Mouse (Mus musculus) limb, embryonic 14.5 days (tissue): ENCODE results near the gene Mypn. TPM values are rescaled to one million over a fixed set of nuclear protein-coding genes. Genes with fewer than 3 reads are reported as not detected.

Experiments used
- ATAC-seq: fragments of 200-750 bp; cut with Nextera tagmentation; 2 replicates; pipeline ENCODE4 v1.8.0; 2017; ENCODE audit warnings: low read depth, moderate number of reproducible peaks, moderate TSS enrichment; ENCODE audit not compliant: low FRiP score
- DNase-seq: peaks from one replicate; pipeline ENCODE4 v3.0.0-alpha.2; 2015; ENCODE audit warnings: low spot score
- H3K27ac ChIP-seq: fragments of 300-500 bp; sonication (generic); replicated peaks from 2 replicates; pipeline ENCODE4 v1.5.1; 2014; ENCODE audit warnings: low read depth, mild to moderate bottlenecking, low read length, moderate library complexity, mixed read lengths
- H3K27me3 ChIP-seq: fragments of 300-500 bp; sonication (generic); 2 replicates; pipeline ENCODE4 v1.6.1; 2014; ENCODE audit warnings: low read length, mixed read lengths; ENCODE audit not compliant: control insufficient read depth, insufficient read depth
- H3K36me3 ChIP-seq: fragments of 300-500 bp; sonication (generic); 2 replicates; pipeline ENCODE4 v1.6.1; 2014; ENCODE audit warnings: mild to moderate bottlenecking, low read length, moderate library complexity, mixed read lengths; ENCODE audit not compliant: control insufficient read depth, insufficient read depth
- H3K4me1 ChIP-seq: fragments of 300-500 bp; sonication (generic); 2 replicates; pipeline ENCODE4 v1.6.1; 2014; ENCODE audit warnings: antibody characterized with exemption, low read length, mixed read lengths; ENCODE audit not compliant: control insufficient read depth, insufficient read depth
- H3K4me2 ChIP-seq: fragments of 300-500 bp; sonication (generic); replicated peaks from 2 replicates; pipeline ENCODE4 v1.6.1; 2014; ENCODE audit warnings: low read depth, mild to moderate bottlenecking, low read length, moderate library complexity; ENCODE audit not compliant: severe bottlenecking
- H3K4me3 ChIP-seq: fragments of 300-500 bp; sonication (generic); replicated peaks from 2 replicates; pipeline ENCODE4 v1.5.1; 2014; ENCODE audit warnings: low read length
- H3K9ac ChIP-seq: fragments of 300-500 bp; sonication (generic); 2 replicates; pipeline ENCODE4 v1.6.1; 2014; ENCODE audit warnings: mild to moderate bottlenecking, low read depth, low read length, moderate library complexity; ENCODE audit not compliant: severe bottlenecking
- H3K9me3 ChIP-seq: fragments of 300-500 bp; sonication (generic); 2 replicates; pipeline ENCODE4 v1.6.1; 2016; ENCODE audit warnings: low read length; ENCODE audit not compliant: control insufficient read depth
- POLR2A ChIP-seq: fragments of 200-500 bp; IDR thresholded peaks from 2 replicates; pipeline ENCODE4 v1.8.0; 2012; ENCODE audit warnings: inconsistent platforms, mild to moderate bottlenecking, moderate library complexity, borderline replicate concordance; ENCODE audit not compliant: insufficient read depth, insufficient read length; ENCODE audit errors: extremely low read depth
- WGBS: fragments of 180-500 bp; shearing (Covaris S2); extraction: QIAGEN DNeasy Blood & Tissue Kit; methylation state at CpG from one replicate; pipeline ENCODE4 v1.1.7; 2014; 5-methylcytosine and 5-hydroxymethylcytosine counted together
- polyA plus RNA-seq, 2 experiments: library from polyadenylated mRNA; depleted of rRNA in 1 of 2; stranded (reverse) in 1 of 2; unstranded in 1 of 2; fragments of >200 nt; fragmentation: Nextera tagmentation in 1 of 2; extraction: Ambion mirVana in 1 of 2; gene quantifications; 2 replicates each; pipeline versions ENCODE4 v1.2.1 to v1.2.3; 2012 to 2014

The Mypn gene
- polyA plus RNA-seq, 2 experiments = 4.8 to 5.4 TPM

DNA sequence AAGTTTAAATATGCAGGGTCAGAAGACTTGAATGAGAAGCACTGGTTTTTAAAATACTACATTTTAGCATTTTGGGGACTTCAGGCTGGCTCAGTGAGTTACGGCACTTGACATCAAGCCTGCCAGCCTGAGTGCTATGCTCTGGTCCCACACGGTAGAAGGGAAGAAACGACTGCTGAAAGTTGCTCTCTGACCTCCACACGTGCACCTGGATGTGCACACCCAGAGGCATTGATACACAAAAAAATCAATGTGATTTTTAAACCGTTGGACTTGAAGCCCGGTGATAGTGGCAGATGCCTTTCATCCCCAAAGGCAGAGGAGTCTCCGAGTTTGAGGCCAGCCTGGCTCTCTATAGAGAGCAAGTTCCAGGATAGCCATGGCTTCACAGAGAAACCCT, 111.8 kb downstream of the Mypn start:
- Histone ChIP-seq H3K27ac (no peak overlapping the region), H3K4me2 (no peak overlapping the region), H3K4me3 (no peak overlapping the region), H3K36me3 (no peaks in the 10 kb centered on the region), H3K9ac (no peak overlapping the region), H3K4me1 (no peaks in the 10 kb centered on the region), H3K9me3 (no peaks in the 10 kb centered on the region), H3K27me3 (0 out of 2 replicates have a peak, but pooled peaks cover 4% of the 10 kb centered on the region)
- TF ChIP-seq POLR2A = no peak
- DNase-seq = no peak
- ATAC-seq = no peak
- WGBS = 55% methylated on average over 7 of the region's 7 CpGs

- Histone ChIP-seq H3K4me2 (peak overlapping the region; percentile 44), H3K27me3 (0 out of 2 replicates have a peak, but pooled peaks cover 4% of the 10 kb centered on the region), H3K4me3 (peak overlapping the region; percentile 22), H3K27ac (no peak overlapping the region), H3K9me3 (no peaks in the 10 kb centered on the region), H3K36me3 (no peaks in the 10 kb centered on the region), H3K9ac (peak overlapping the region; percentile 43; the same call in 1 of the 2 replicates), H3K4me1 (no peaks in the 10 kb centered on the region)
- DNase-seq = no peak
- ATAC-seq = no peak
- WGBS = 8% methylated on average over 26 of the region's 26 CpGs
- no peak for TF ChIP-seq POLR2A
Observed at GRCm38 (mm10) chr10:63089758-63090571, 113.8 kb downstream of the Mypn start.

GRCm38 (mm10) chr10:63089103-63089757, 114.5 kb downstream of the Mypn start:
- peak overlapping the region; percentile 44 for H3K4me2 ChIP-seq
- H3K27ac ChIP-seq = no peak overlapping the region
- TF ChIP-seq POLR2A = no peak
- H3K4me1 ChIP-seq = no peaks in the 10 kb centered on the region
- H3K4me3 ChIP-seq = peak overlapping the region; percentile 22; the same call in 1 of the 2 replicates
- 0 out of 2 replicates have a peak, but pooled peaks cover 4% of the 10 kb centered on the region for H3K27me3 ChIP-seq
- no peak for DNase-seq
- no peaks in the 10 kb centered on the region for H3K36me3 ChIP-seq
- no peak for ATAC-seq
- H3K9ac ChIP-seq = peak overlapping the region; percentile 43; the same call in 1 of the 2 replicates
- H3K9me3 ChIP-seq = no peaks in the 10 kb centered on the region
- WGBS = 39% methylated on average over 8 of the region's 8 CpGs

GRCm38 (mm10) chr10:63086304-63086703, 117.4 kb downstream of the Mypn start:
- TF ChIP-seq POLR2A = no peak
- Histone ChIP-seq H3K27me3 (0 out of 2 replicates have a peak, but pooled peaks cover 4% of the 10 kb centered on the region), H3K4me2 (no peak overlapping the region), H3K27ac (no peak overlapping the region), H3K9me3 (no peaks in the 10 kb centered on the region), H3K36me3 (no peaks in the 10 kb centered on the region), H3K4me3 (no peak overlapping the region), H3K4me1 (no peaks in the 10 kb centered on the region), H3K9ac (no peak overlapping the region)
- DNase-seq (no peak), ATAC-seq (no peak)
- 80% methylated on average over 10 of the region's 10 CpGs for WGBS

DNA sequence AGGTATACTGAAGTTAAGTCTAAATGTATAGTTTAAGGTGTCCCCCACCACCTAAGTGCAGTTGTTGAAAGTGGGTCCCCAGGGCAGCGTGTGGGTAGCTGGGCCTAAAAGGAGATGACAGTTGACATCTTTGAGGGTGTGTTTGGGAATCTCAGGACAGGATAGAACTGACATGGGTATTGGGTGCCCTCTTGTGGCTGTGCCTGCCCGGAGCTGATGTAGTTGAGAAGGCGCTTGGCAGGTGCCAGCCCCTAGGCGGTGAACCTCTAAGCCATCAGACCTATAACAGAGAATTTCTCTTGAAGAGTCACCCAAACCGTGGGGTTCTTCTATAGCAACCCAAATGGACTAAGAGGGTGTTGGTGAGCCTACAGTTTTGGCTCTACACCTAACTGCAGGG, 137.8 kb downstream of the Mypn start:
- H3K9me3 ChIP-seq = no peaks in the 10 kb centered on the region
- H3K4me1 ChIP-seq = no peaks in the 10 kb centered on the region
- no peak overlapping the region for H3K4me3 ChIP-seq
- no peak for TF ChIP-seq POLR2A
- H3K27ac ChIP-seq = no peak overlapping the region
- ATAC-seq = peak; percentile 76
- no peaks in the 10 kb centered on the region for H3K36me3 ChIP-seq
- peak; percentile 79 for DNase-seq
- no peaks in the 10 kb centered on the region for H3K27me3 ChIP-seq
- WGBS = 3% methylated on average over 5 of the region's 5 CpGs
- H3K4me2 ChIP-seq = no peak overlapping the region
- H3K9ac ChIP-seq = no peak overlapping the region

Other genes with a start within 250 kb of the Mypn start
- 16.0 and 17.6 TPM in 2 replicates for gene Rufy2, start 223.7 kb downstream of the Mypn start, polyA plus RNA-seq (2012; rRNA removed)
- 25.9 and 28.2 TPM in 2 replicates for gene Rufy2, start 223.7 kb downstream of the Mypn start, polyA plus RNA-seq (2014; fragmentation: Nextera tagmentation; extraction: Ambion mirVana)
- gene Hnrnph3, start 179.7 kb downstream of the Mypn start, polyA plus RNA-seq (2012; rRNA removed) = 94.5 and 119 TPM in 2 replicates
- gene Hnrnph3, start 179.7 kb downstream of the Mypn start, polyA plus RNA-seq (2014; fragmentation: Nextera tagmentation; extraction: Ambion mirVana) = 54.9 and 71.5 TPM in 2 replicates
- 2.1 and 2.8 TPM in 2 replicates for gene Pbld2, start 179.6 kb downstream of the Mypn start, polyA plus RNA-seq (2012; rRNA removed)
- 0.52 and 0.64 TPM in 2 replicates for gene Pbld2, start 179.6 kb downstream of the Mypn start, polyA plus RNA-seq (2014; fragmentation: Nextera tagmentation; extraction: Ambion mirVana)
- 0.17 and 0.23 TPM in 2 replicates for gene Pbld1, start 143.8 kb downstream of the Mypn start, polyA plus RNA-seq (2012; rRNA removed)
- 0.78 and 1.1 TPM in 2 replicates for gene Pbld1, start 143.8 kb downstream of the Mypn start, polyA plus RNA-seq (2014; fragmentation: Nextera tagmentation; extraction: Ambion mirVana)
- 0.08 TPM in 2 replicates for gene Atoh7, start 104.3 kb downstream of the Mypn start, polyA plus RNA-seq (2012; rRNA removed)
- gene Atoh7, start 104.3 kb downstream of the Mypn start, polyA plus RNA-seq (2014; fragmentation: Nextera tagmentation; extraction: Ambion mirVana) = 0.17 and 0.57 TPM in 2 replicates
- 32.6 and 33.3 TPM in 2 replicates for gene Herc4, start 39.9 kb upstream of the Mypn start, polyA plus RNA-seq (2012; rRNA removed)
- gene Herc4, start 39.9 kb upstream of the Mypn start, polyA plus RNA-seq (2014; fragmentation: Nextera tagmentation; extraction: Ambion mirVana) = 37.2 and 41.2 TPM in 2 replicates
- gene Sirt1, start 177.8 kb upstream of the Mypn start, polyA plus RNA-seq (2012; rRNA removed) = 17.0 and 19.4 TPM in 2 replicates
- gene Sirt1, start 177.8 kb upstream of the Mypn start, polyA plus RNA-seq (2014; fragmentation: Nextera tagmentation; extraction: Ambion mirVana) = 9.6 and 11.3 TPM in 2 replicates
- 4.0 and 9.1 TPM in 2 replicates for gene Dnajc12, start 178.5 kb upstream of the Mypn start, polyA plus RNA-seq (2012; rRNA removed)
- gene Dnajc12, start 178.5 kb upstream of the Mypn start, polyA plus RNA-seq (2014; fragmentation: Nextera tagmentation; extraction: Ambion mirVana) = 9.2 and 11.0 TPM in 2 replicates
- 0.21 TPM in 1 of 2 replicates, not detected in the other for gene Gm7075, start 217.8 kb upstream of the Mypn start, polyA plus RNA-seq (2012; rRNA removed)
- gene Gm7075, start 217.8 kb upstream of the Mypn start, polyA plus RNA-seq (2014; fragmentation: Nextera tagmentation; extraction: Ambion mirVana) = not detected in 2 replicates
- 0.73 and 0.89 TPM in 2 replicates for gene Ctnna3, start 226.1 kb upstream of the Mypn start, polyA plus RNA-seq (2012; rRNA removed)
- gene Ctnna3, start 226.1 kb upstream of the Mypn start, polyA plus RNA-seq (2014; fragmentation: Nextera tagmentation; extraction: Ambion mirVana) = 0.51 and 0.78 TPM in 2 replicates